Mouse (Mus musculus): ENCODE measurements around the gene Hivep2. TPM values are rescaled to one million over a fixed set of nuclear protein-coding genes. Genes with fewer than 3 reads are reported as not detected.

Gene Hivep2
- 4.7 and 7.3 TPM in 2 replicates for polyA plus RNA-seq (2015; fragmentation: Nextera tagmentation; extraction: Ambion mirVana)

GRCm38 (mm10) chr10:13965974-13966829, at the start of gene Hivep2:
Gene Hivep2 (plus strand): TSS chr10:13966075.

Other genes with a start within 250 kb of the Hivep2 start
- gene Aig1, start 97.1 kb upstream of the Hivep2 start, polyA plus RNA-seq (2015; fragmentation: Nextera tagmentation; extraction: Ambion mirVana), result 27.3 and 31.9 TPM in 2 replicates

Measured in urinary bladder, postnatal 0 days (tissue).